Mouse (Mus musculus) cerebellum, adult 18-20 months (tissue): Measurements from ENCODE around the gene Mis18a.

Source experiments
- DNase-seq, 2 experiments: peaks; one replicate each; pipeline ENCODE4 v3.0.0; 2021

Mis18a gene

DNA sequence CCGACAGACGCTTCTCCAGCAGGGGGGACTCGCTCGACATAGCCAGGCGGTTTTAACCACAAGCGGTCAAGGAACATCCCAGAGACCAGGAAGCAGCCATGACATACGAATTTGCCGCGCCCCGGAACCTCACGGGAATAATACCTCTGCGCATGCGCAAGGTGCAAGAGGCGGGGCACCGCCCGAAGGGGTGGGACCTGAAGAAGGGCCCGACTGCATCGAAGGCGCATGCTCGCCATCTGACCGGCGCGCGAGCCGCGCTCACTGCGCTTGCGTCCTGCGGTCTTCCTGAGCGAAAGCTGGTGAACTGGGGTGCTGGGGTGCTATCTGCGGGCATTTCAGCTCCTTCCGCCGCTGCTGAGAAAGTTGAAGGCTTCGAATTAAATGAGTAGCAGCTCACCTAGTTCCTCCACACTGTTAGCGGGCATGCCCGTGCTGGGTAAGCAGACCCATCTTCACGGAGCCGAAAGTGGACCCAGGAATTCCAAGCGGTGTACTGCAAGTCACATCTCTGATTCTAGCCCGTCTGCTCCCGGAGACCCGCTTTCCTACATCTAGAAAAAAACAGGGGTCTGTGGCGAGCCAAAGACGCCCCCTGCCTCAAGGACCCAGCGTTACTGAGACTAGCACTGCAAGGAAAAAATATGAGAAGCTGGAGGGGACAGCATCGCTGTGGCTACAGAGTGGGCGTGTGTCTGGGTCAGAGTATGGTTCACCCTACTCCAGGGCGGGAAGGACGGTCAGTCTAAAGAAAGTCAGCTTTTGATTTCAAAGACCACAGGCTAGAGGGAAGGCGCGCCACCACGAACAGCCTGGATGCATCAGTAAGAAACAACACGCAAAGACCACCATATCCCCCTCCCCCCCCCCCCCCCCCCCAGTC is at the start of gene Mis18a:
Gene Mis18a, minus strand, starts transcription at position 172 of the 883 bp plus-strand sequence.
- peak; percentile 96 to 97 for DNase-seq

DNA sequence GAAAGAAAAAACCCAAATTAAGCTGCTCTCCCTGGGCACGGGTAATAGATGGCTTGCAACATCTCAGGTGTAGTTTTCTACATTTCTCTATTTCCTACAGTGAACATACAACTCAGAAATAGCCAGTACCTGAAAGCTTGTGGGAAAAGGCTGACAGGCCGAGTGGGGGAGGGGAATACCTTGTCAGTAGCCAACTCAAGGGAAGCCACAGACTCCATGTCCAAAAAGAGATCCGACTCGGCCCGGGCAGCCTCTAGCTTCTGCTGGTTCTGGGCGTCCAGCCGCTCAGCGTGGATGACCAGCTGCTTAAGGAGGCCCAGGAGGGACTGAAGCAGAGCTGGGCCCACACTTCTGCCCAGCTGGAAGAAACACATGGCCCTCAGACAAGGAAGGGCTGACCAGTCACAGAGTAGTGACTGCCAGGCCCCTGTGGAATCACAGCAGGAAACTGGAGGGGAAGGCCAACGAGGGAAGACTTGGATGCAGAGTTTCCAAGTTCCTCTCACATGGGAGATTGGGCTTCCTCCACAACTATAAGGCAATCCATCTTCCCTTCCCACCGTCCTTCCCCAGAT is 48.8 kb upstream of the Mis18a start:
- DNase-seq, result no peak

DNA sequence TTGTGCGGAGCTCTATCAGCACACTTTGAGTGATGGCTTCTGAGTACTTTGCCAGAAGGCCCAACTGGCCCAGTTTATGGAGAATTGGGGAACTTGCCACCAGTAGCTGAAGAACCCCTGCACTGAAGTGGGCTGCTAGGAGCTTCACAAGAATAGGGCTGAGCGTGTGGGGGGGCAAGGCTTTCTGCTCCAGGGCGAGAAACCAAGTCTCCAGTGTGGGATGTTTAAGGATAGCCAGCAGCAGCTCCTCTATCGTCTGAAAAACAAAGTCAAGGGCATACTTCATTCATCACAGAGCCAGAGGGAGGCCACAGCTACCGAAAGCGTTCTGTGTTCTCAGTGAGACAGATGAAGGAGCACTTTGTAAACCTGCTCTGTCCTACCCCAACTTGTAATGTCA is 47.4 kb upstream of the Mis18a start:
- DNase-seq, result no peak

DNA sequence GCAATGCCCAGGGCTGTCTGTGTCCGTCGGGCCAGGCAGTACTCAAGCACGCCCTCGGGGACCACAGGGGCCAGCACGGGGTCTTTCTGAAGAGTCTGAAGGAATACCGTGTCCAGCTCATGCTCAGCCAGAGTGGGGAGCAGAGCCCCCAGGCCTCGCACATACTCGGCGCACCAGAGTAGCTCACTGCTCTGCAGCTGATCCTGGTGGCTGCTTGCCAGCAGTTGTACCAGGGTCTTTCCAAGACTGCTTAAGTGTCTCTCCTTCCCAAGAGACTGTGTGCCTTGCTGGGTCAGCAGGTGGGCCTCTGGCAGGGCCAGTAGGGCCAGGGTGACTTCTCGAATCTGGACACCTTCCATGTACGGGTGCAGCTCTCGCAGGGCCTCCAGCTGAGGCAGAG is 47.0 kb upstream of the Mis18a start:
- no peak for DNase-seq

DNA sequence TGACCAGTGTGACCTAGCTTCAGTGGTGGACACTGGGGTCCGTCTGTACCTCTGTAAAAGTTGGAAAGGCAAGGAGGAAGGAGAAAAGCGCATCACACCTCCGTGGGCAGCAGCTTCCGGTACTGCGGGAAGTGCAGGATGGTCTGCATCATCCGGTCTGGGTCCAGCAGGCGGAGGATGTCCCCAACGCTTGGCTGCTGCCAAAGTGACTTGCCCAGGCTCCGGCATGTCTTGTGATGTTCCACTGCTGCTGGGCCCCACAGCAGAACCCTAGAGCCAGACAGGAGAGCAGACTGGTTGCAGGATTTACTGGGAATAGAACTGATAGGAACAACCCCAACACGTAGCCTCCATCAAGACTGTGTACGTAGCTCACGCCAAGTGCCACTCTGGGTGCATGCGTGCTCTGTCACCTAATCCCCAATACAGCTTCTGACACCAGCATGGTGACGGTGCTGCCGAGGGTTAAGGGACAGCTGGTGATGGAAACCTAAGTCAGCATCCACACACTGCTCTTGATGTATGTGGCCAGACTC is 39.8 kb upstream of the Mis18a start:
- DNase-seq, result no peak

DNA sequence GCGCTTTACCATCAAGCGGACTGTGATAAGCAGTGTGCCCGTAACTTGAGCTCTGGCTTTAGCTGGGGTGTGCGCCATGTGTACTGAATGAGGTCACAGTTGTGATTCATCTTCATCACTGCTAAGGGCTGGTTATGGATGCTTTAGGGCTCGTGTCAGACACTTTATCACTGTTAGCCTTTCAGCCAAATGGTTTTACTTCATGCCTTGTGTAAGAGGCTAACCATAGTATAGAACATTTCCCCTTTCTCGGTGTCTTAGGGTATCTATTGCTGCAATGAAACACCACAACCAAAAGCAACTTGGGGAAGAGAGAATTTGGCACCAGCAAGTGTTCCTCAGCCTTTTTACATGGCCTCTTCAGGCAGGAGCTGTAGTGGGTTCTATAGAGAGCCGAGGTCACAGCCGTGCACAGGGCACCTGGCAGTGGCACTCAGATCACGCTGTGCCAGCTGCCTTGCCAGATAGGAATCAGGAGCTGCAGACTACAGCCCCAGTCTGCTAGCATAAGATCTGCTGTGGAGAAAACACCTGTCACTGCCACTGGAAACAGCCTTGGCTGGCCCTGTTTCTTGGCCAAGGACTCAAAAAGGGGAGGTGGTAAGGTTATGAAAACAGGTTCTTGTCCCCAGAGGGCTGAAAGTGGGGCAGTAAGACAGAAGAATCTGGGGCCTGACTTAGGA is 38.1 kb upstream of the Mis18a start:
- DNase-seq, result no peak

DNA sequence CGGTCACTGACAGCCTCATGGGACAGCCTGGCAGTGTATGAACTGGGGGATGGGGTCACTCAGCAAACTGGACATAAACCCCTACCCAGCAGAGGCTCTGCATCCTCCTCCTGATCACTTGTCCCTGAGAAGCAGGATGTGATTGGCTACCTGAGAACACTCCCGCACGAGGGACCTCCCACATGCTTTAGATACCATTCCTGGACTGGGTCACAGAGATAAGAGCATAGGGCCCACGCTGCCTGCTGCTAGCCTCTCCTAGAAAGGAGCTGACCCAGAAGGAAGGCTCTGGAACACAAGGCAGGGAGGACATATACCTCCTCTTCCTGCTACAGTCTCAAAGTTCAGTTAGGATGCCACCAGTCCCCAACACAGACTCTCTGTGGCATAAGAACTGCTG is 33.3 kb upstream of the Mis18a start:
- DNase-seq, result no peak

DNA sequence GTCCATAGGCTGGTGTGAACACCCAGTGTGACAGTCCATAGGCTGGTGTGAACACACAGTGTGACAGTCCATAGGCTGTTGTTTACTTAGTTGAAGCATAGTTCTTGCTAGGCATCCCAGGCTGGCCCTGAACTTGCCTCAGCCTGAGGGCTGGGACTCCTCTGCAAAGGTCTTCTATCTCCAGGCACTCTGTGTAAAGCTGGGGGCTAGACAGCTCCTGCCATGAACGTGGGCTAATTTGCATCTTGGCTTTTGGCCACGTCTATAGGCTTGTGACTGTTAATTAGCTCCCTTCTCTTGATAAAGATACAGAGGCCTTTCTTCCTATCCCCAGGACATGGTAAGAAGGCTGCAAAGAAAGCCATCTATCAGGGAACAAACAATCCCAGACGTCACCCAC is 32.1 kb upstream of the Mis18a start:
- no peak for DNase-seq

DNA sequence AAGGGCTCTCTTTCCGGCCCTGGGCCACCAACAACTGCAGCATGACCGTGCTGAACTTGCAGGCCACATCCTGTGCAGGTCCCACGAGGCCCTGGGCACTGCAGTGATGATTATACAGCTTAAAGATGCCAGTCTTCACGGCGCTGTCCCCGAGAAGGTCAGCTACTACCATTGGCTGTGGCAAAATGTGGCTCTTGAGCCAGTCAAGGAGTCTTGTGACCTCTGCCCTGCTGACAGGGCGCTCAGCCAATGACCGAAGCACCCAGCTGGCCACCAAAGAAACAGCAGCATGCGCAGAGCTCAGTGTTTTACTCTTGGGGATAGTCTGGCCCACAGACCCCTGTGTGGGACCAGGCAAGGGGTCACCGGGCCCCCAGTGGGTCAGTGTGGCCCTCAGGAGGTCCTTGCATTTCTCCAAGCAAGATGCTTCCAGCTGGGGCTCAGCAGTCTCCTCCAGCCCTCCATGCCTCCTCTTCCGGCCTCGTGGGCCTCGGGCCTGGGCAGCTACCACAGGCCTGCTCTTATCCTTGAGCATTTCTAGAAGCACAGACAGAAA is 26.3 kb upstream of the Mis18a start:
- DNase-seq, result no peak

DNA sequence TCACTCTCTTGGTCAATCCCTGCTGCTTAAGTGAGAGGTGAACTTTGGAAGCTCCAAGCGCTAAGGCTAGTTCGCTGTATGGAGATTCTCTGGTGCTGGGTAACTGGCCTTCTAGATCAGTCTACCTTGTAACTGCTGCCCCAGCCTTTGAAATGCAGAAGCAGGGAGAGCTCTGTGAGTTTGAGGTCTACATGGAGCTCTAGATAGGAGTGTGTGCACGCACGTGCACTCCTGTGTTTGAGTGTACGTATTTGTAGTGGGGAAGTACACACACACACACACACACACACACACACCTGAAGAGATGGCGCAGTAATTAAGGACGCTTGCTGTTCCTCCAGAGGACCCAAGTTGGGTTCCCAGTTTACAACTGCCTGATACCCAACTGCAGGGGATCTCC is 21.0 kb upstream of the Mis18a start:
- no peak for DNase-seq

DNA sequence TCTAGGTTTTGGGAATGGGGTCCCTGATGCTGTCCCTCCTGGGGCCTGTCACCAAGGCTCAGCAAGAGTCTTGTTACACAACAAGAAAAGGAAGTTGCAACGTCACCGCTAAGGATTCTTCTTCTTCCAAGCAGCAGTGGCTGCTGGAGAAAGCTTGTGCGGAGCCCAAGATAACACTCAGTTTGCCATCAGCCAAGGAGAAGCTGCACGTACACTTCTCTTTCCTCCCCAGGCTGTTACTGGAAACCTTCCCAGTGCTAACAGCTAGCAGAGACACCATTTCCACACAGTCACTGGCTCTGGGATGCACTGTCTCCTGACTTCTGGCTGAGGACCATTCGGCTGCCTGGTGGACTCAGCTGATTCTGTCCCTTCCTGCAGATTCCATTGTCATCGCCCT is 19.9 kb upstream of the Mis18a start:
- no peak for DNase-seq

DNA sequence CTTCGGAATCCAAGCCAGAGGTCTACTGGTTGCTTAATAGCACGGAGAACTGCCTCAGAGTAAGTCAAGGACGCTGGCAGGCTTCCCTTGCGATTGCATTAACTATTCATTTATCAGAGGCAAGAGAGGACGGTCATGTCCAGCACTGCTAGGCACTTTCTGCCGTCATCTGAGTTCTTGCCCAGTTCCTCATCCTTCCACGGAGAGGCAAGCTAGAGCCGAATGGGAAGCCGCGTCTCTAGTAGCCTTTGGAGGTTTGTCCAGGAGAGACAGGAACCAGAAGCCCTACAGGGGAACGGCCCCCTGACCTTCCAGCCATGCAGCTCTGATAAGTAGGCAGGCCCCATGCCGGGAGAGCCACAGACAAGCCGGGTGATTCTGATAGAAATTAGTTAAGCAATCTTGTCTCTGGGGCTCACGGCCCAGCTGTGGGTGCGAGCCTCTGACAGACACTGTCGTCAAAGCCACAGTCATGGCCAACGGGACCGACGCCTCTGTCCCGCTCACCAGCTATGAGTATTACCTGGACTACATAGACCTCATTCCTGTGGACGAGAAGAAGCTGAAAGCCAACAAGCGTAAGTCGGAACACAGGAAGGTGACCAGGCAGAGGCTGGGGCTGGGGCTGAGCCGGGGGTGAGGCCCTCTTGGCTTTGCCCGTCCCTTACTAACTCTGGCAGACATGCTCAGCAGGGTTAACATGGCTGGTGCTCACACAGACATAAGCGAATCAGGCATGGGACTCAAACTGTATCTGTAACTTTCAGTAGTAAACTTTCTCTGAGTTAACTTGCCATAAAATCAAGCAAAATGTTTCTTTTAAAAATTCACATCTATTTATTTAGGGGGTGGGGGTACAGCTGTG is 11.1 kb upstream of the Mis18a start, which contains the start of gene Mrap:
Gene Mrap, plus strand, starts transcription at position 116 of the 865 bp plus-strand sequence.
- DNase-seq, result no peak

DNA sequence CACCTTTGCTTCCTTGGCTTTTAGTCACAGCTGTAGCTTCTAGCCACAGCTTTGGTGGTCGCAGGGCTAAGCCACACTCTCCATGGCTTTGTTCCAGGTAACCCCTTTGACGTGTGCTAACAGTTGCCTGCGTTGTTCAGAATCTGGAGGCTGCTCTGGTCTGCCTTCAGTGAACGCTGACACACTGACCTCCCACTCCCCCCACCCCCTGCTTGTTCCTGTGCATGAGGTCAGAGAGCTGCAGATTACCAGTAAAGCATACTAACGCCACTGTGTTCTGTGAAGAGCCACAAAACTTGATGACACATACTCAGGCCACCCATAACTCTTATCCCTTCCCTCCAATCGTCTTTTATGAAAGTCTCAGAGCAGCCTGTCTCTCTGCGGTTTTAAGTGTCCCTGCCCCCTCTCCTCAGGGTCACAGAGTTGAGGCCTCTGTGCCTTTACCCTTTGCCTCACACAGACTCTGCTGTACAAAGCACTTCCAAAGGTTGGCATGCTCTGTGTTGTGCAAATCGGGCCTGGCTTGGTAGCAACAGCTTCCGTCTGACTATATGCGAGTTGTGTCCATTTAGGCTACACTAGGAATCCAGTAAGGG is 9.6 kb upstream of the Mis18a start:
- no peak for DNase-seq

DNA sequence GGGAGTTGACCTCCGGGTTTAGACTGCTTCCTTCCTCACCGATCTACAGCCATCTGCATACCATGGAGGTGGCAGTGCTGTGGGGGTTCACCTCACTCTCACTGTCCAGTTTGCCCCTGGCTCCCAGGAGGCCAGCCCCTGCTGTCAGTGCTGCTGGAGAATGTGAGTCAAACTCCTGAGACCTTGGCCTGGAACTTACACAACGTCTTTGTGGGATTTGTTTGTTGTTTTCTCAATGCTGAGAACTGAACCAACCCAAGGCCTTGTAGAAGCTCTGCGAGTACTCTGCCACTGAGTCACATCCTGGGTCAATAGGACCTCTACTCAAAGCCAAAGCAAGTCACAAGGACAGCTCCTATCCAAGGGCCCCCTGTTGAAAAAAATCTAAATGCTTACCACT is 8.4 kb upstream of the Mis18a start:
- DNase-seq, result no peak

DNA sequence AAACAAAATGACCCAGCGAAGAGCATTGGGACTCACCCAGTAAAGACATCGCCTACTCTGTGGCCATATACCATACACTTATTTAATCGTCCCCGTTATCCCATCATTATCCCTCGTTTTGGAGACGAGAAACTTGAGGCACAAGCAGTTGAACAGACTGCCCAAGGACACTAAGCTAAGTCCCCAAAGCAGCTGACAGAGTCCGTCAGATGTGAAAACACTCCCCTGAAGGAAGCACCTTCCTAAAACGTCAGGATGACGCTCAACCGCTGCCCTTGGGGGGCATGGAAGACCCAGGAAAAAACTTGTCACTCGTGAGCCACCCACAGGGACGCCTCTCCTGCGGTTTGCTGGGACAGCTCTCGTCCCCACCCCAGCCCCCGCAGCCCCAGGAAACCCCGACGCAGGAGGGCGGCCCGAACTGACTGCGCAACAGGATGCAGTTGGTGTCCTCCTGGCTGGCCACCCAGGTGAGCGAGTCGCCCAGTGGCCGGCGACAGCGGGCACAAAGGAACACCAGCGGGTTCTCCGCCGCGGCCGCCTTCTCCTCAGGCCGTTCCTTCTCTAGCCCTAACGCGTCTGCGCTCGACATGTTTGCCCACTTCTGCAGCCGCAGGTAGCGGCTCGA is 490 bp downstream of the Mis18a start:
- DNase-seq, result no peak

DNA sequence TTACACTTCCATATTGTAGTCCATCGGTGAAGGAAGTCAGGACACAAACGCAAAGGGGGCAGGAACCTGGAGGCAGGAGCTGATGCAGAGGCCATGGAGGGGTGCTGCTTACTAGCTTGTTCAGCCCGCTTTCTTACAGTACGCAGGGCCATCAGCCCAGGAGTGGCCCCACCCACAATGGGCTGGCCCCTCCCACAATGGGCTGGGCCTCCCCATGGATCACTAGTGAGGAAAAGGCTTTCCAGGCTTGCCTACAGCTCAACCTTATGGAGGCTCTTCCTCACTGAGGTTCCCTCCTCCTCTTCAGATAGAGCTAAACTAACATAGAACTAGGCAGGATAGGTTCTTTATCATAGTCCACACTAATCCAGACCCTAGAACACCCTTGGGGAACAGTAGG is 3.2 kb downstream of the Mis18a start:
- DNase-seq, result no peak

DNA sequence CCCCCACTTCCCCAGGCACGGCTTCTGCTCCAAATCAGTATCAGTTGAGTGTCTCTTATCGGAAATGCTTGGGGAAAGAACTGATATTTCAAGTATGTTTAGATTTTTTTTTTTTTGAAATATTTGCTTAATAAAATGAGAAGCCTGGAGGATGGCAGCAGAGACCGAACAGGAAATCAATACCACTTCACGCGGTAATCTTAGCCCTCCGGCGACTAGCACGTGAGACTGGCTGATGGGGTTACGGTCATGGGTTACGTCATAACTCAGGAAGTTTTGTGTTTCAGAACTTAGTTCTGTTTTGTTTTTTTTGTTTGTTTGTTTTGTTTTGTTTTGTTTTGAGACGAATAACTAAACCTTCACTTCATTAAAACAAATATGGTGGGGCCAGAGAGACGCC is 16.9 kb downstream of the Mis18a start:
- DNase-seq, result no peak

DNA sequence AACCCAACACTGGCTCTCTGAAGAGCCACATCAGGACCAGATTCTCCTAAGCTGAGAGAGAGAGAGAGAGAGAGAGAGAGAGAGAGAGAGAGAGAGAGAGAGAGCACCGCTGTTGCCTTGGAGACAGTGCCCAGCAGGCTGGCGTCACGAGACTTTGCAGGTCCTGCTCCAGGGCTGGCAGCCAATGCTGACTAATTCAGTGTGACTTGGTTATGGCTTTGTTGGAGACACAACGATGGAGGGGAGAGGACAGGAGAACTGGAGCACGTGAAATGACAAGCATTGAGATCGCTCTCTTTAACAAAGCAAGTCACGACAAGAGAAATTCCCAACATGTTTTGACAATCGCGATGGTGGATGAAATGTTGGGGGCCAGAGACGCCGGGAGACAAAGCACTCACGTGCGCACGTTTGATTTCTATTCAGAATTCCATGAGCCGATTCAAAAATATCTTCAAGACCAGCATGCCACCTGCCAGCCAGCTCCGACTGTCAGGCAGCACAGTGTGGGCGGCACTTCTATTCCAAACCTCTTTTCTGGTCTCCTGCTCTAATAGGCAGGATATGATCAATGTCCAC is 17.4 kb downstream of the Mis18a start:
- peak; percentile 80 to 83 for DNase-seq

DNA sequence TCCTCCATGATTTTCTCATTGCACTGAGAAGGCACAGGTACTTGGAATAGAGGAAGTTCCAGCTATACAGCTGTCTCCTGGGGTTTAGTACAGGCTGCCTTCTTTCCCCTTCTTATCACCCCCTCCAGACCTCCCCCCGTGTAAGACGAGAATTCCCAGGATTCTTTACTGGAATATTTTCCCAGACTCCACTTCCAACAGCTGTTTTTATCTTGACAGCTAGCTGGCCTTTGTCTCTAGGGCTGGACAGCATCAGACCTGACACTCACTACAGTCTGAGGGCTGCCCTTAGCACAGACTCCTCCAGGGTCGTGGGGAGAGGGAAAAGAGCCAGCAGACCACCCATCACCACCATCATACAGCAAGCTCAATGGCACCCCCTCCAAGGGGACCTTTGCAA is 20.9 kb downstream of the Mis18a start:
- no peak for DNase-seq

DNA sequence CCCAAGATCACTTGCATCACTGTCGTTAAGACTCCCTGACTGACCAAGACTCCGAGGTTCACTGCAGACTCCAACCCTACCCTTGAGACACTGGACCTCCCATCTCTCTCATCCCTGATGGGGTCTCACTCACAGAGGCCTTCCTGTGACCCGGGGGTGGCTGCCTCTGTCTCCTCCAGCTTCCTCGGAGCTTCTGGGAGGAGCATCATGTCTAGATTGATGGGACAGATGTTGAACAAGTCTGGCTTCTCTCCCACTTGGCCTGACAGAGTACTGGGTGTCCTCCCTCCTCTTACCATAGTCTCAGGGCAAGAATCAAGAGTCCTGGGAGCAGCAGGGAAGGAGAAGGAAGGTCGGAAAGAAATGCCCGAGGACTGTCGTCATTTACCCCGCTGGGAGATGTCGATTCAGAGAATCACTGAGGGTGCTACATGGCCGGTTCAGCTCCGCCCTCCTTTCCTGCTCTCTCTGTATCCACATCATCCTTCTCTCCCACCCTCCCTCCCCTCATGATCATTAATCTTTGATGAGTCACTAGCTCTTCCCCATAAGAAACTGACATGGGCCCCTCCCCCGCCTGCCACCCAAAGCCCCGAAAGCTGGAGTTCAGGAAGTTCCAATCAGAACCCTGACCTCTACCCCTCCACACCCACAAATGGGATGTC is 22.9 kb downstream of the Mis18a start:
- no peak for DNase-seq

DNA sequence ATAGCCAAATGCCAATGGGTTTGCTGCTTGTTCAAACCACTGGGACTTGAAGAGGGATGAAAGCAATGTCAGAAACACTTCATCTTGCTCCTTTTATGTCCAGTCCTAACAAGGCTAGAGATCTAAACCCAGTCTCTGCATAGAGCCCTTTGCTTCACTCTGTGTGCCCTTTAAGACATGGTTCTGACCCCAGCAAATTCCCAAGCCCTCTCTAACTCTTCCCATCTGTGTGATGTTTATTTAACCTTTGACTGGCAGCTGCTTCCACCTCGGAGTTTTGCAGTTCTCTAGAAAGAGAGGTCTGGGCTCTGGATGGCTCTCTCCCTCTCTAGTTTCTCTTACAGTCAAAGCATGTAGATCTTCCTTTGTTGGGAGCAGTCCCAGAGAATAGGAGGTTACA is 23.6 kb downstream of the Mis18a start:
- DNase-seq, result no peak
